Mouse (Mus musculus): ENCODE measurements around the gene Pih1d1. TPM values are rescaled to one million over a fixed set of nuclear protein-coding genes. Genes with fewer than 3 reads are reported as not detected.
A peak's percentile ranks its signal among the peaks of the same experiment; 100 is the strongest.

The Pih1d1 gene
- total and polyA plus RNA-seq, 3 experiments: 141 to 148 TPM; not detected in 1

DNA sequence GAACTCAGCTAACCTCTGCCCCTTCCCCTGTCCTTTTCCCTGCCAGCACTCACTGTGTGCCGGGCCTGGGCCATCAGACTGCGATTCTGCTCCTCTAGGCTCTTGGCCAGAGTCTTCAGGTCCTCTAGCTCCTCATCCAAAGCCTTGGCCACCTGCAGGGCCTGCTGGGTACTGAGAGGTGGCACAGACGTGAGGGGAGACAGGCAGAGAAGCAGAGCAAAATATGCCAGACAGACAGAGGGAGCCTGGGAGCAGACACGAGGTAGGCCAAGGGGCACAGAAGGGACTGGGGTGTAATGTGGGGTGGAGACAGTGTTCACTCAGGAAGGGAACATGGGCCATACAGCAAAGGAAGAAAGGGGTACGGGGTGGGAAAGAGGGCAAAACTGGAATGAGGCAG lies 39.3 kb downstream of the Pih1d1 start:
- DNase-seq (ENCODE audit: low read depth, low spot score): no peak
- no peak for TF ChIP-seq MAZ (IDR thresholded peaks at IDR 0.05; ENCODE audit: low read depth, low read length)
- TF ChIP-seq GABPA (IDR thresholded peaks at IDR 0.05; ENCODE audit: low read depth, low read length): no peak
- no peak for TF ChIP-seq TAL1 (IDR thresholded peaks at IDR 0.05; ENCODE audit: low read length)
- no peak for TF ChIP-seq MYC (IDR thresholded peaks at IDR 0.05; ENCODE audit: low read depth, low read length)
- no peak for TF ChIP-seq ZC3H11A (IDR thresholded peaks at IDR 0.05; ENCODE audit: low read depth, low read length)
- no peak for TF ChIP-seq UBTF (IDR thresholded peaks at IDR 0.05; ENCODE audit: borderline replicate concordance, insufficient read depth, low read depth, low read length)
- peaks cover 0 to 14% of the 10 kb centered on the region in 2 experiments; a peak in 2 of 4 replicates for H3K36me3 ChIP-seq (ENCODE audit: control insufficient read depth in 1 of 2, insufficient read depth in 2 of 2, low read length in 2 of 2)
- H3K79me2 ChIP-seq (ENCODE audit: control insufficient read depth, insufficient read depth, low read length, poor library complexity): no peaks in the 10 kb centered on the region
- no peaks in the 10 kb centered on the region for H3K27me3 ChIP-seq (ENCODE audit: control insufficient read depth in 1 of 2, insufficient read depth in 2 of 2, low read length in 2 of 2)
- H3K9ac ChIP-seq (ENCODE audit: control insufficient read depth, low read depth, low read length, poor library complexity, severe bottlenecking): no peak overlapping the region
- no peak overlapping the region for H3K4me3 ChIP-seq (ENCODE audit: control insufficient read depth in 1 of 2, insufficient read depth in 1 of 2, low read depth in 2 of 2, low read length in 2 of 2)
- no peaks in the 10 kb centered on the region for H3K9me3 ChIP-seq (replicated peaks; ENCODE audit: insufficient read depth, low read length)
- H3K27ac ChIP-seq (ENCODE audit: control insufficient read depth, low read depth, low read length): no peak overlapping the region
- H3K4me1 ChIP-seq (ENCODE audit: control insufficient read depth in 1 of 2, insufficient read depth in 2 of 2, low read length in 2 of 2): peaks cover 26 to 41% of the 10 kb centered on the region in 2 experiments

DNA sequence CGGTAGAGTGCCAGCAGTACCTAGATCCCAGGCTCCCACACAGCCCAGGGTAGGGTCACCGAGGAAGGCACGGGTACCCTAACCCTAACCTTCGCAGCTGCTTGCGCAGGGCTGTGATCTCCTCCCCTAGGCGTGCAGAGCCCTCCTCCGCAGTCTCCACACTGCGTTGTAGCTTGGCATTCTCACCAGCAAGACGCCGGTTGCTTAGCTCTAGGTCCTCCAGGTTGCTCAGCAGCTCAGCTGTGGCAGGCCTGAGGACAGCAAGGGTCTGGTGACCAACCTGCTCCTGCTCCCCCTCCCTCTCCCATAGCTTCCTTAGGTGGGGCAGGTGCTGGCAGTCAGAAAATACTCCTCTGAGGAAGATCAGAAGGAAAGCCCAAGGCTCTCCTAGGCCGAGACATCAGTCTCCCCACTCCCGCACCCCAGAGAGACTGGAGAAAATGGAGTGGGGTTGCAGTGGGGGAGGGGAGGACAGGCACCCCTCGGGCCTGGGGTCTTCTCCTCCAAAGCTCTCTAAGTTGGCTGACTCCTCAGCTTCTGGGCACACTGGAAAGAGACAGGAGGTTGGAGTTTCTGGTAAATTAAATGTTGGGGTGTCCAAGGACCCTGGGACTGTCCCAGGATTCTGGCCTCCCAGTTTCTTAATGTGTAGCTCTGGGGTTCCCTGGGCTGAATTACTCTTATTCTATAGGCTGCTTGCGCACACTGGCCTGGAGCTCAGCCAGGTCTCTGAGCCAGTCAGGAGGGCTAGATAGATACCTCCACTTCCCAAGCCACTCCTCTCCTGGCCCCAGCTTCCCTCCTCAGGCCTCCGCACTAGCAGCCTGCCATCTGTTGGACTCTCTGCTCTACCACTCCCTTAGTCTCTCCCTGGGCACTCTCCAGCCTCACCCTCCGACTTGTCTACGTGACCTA lies 40.0 kb downstream of the Pih1d1 start:
- Histone ChIP-seq H3K9ac (ENCODE audit: control insufficient read depth, low read depth, low read length, poor library complexity, severe bottlenecking) (peak overlapping the region; percentile 21; the same call in 1 of the 2 replicates), H3K36me3 (ENCODE audit: control insufficient read depth in 1 of 2, insufficient read depth in 2 of 2, low read length in 2 of 2) (peaks cover 0 to 14% of the 10 kb centered on the region in 2 experiments; a peak in 2 of 4 replicates), H3K27ac (ENCODE audit: control insufficient read depth, low read depth, low read length) (no peak overlapping the region), H3K79me2 (ENCODE audit: control insufficient read depth, insufficient read depth, low read length, poor library complexity) (no peaks in the 10 kb centered on the region), H3K27me3 (ENCODE audit: control insufficient read depth in 1 of 2, insufficient read depth in 2 of 2, low read length in 2 of 2) (no peaks in the 10 kb centered on the region), H3K4me3 (ENCODE audit: control insufficient read depth in 1 of 2, insufficient read depth in 1 of 2, low read depth in 2 of 2, low read length in 2 of 2) (0 out of 4 replicates have a peak overlapping the region, but pooled peaks of 1 of the 2 experiments have one; percentile 1), H3K4me1 (ENCODE audit: control insufficient read depth in 1 of 2, insufficient read depth in 2 of 2, low read length in 2 of 2) (peaks cover 26 to 41% of the 10 kb centered on the region in 2 experiments), H3K9me3 (replicated peaks; ENCODE audit: insufficient read depth, low read length) (no peaks in the 10 kb centered on the region)
- DNase-seq (ENCODE audit: low read depth, low spot score): peak; percentile 90
- TF ChIP-seq JUND (IDR thresholded peaks at IDR 0.05; ENCODE audit: low read depth, low read length) (no peak), CTCF (IDR thresholded peaks at IDR 0.05 in 2 of 3, conservative IDR thresholded peaks at IDR 0.05 in 1 of 3; ENCODE audit: control insufficient read depth in 1 of 3, insufficient read depth in 1 of 3, low read depth in 2 of 3, low read length in 3 of 3, poor library complexity in 1 of 3, severe bottlenecking in 1 of 3) (0 out of 6 replicates have a peak, but pooled peaks of 1 of the 3 experiments have one; percentile 19), UBTF (IDR thresholded peaks at IDR 0.05; ENCODE audit: borderline replicate concordance, insufficient read depth, low read depth, low read length) (no peak), SIN3A (IDR thresholded peaks at IDR 0.05; ENCODE audit: low read length) (no peak), TBP (IDR thresholded peaks at IDR 0.05; ENCODE audit: low read depth, low read length) (0 out of 2 replicates have a peak, but pooled peaks have one; percentile 30), CHD1 (IDR thresholded peaks at IDR 0.05; ENCODE audit: low read depth, low read length) (no peak), MYC (IDR thresholded peaks at IDR 0.05; ENCODE audit: low read depth, low read length) (no peak), MAX (IDR thresholded peaks at IDR 0.05; ENCODE audit: low read length) (no peak), HCFC1 (IDR thresholded peaks at IDR 0.05; ENCODE audit: low read depth, low read length) (no peak), NRF1 (IDR thresholded peaks at IDR 0.05; ENCODE audit: insufficient read depth, low read depth, low read length, poor library complexity, severe bottlenecking) (peak; percentile 54), MAFK (IDR thresholded peaks at IDR 0.05; ENCODE audit: borderline replicate concordance, low read depth, low read length) (no peak), MYB (IDR thresholded peaks at IDR 0.05; ENCODE audit: low read depth, low read length) (no peak), KAT2A (conservative IDR thresholded peaks at IDR 0.05; ENCODE audit: low read depth, low read length) (no peak), POLR2A (IDR thresholded peaks at IDR 0.05; ENCODE audit: control insufficient read depth in 1 of 2, insufficient read depth in 1 of 2, low read depth in 1 of 2, low read length in 2 of 2, poor library complexity in 1 of 2) (0 out of 4 replicates have a peak, but pooled peaks of 1 of the 2 experiments have one; percentile 25), TAL1 (IDR thresholded peaks at IDR 0.05; ENCODE audit: low read length) (no peak), BHLHE40 (IDR thresholded peaks at IDR 0.05; ENCODE audit: borderline replicate concordance, low read depth, low read length) (no peak), SMC3 (IDR thresholded peaks at IDR 0.05; ENCODE audit: low read depth, low read length) (0 out of 2 replicates have a peak, but pooled peaks have one; percentile 9)
